Mouse (Mus musculus) lung, adult 2 months (tissue): ENCODE results near the gene Dao.

Experiments
- CTCF ChIP-seq: fragments of 200-500 bp; IDR thresholded peaks from 2 replicates; pipeline ENCODE4 v1.5.1; 2011; ENCODE audit warnings: mild to moderate bottlenecking, low read length, control low read depth; ENCODE audit not compliant: insufficient read depth
- POLR2A ChIP-seq: fragments of 200-500 bp; IDR thresholded peaks from 2 replicates; pipeline ENCODE4 v1.6.1; 2011; ENCODE audit warnings: low read depth, mild to moderate bottlenecking, control low read depth, low read length, borderline replicate concordance; ENCODE audit errors: extremely low read depth

DNA sequence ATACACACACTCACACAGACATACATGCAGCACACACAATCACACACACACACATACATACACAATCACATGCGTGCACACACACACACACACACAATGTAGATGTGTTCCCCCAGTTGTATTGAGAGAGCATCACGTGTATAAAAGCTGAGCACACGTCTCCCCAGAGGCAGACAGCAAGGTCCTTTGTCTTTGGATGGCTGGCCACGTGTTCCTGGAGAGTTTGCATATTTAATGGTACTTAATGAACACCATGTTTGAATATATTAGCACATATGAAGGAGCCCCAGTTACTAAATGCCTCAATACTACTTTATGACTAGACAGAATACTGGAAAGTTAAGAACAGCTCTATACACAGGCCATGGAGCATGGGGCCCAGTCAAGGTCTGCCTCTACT lies 60.5 kb downstream of the Dao start:
- TF ChIP-seq POLR2A (no peak), CTCF (no peak)
